Mouse (Mus musculus) gastrocnemius, adult 2 months (tissue): Measurements from ENCODE around the gene Tmsb4x. TPM values are rescaled to one million over a fixed set of nuclear protein-coding genes. Genes with fewer than 3 reads are reported as not detected.
A peak's percentile ranks its signal among the peaks of the same experiment; 100 is the strongest.

ENCODE experiments used
- DNase-seq: peaks from one replicate; pipeline ENCODE4 v3.0.0; 2022
- H3K27ac ChIP-seq: fragments of 200-600 bp; 2 replicates; pipeline ENCODE4 v1.8.1; 2022; ENCODE audit warnings: mild to moderate bottlenecking
- H3K4me3 ChIP-seq: fragments of 200-600 bp; 2 replicates; pipeline ENCODE4 v1.8.1; 2022; ENCODE audit warnings: mild to moderate bottlenecking, moderate library complexity
- CTCF ChIP-seq: fragments of 200-600 bp; IDR thresholded peaks from 2 replicates; pipeline ENCODE4 v1.8.1; 2022; ENCODE audit warnings: antibody characterized with exemption, mild to moderate bottlenecking, moderate library complexity
- intact Hi-C: fragments of 180-260 bp; cut with DNase I; formaldehyde crosslinking; loops from one replicate; pipeline ENCODE4 v1.15.1; 2025
- total RNA-seq, 2 experiments: library from RNA; stranded (reverse); gene quantifications; 2 replicates each; pipeline ENCODE4 v1.2.3; 2021

Tmsb4x gene
- total RNA-seq, 2 experiments from 2014 or later, result 120 to 207 TPM

DNA sequence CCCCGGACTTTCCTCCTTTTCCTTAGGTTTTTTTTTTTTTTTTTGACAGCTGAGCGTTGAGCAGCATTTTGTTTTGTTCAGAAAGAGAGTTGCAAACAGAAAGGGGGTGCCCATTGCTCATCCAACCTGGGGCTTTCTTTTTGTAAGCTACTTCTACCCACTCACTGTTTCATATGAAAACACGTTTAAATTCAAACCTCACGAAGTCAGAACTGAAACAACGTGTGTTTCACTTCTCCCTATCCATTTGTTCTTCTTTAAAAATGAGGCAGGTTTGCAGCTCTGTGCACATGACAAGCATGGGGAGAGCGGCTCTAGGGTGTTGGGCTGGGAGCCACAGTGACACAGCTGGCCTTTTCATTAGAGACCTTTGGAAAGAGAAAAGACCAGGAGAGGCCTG is 33.8 kb downstream of the Tmsb4x start:
- H3K4me3 ChIP-seq, result no peak overlapping the region
- no peak for TF ChIP-seq CTCF
- peak overlapping the region; percentile 67 for H3K27ac ChIP-seq
- intact Hi-C loops, result no loop called here
- DNase-seq, result peak; percentile 50

GRCm38 (mm10) chrX:167174311-167174710 is 34.8 kb downstream of the Tmsb4x start:
- no peak for DNase-seq
- H3K4me3 ChIP-seq, result no peak overlapping the region
- TF ChIP-seq CTCF, result no peak
- peak overlapping the region; percentile 67; the same call in 1 of the 2 replicates for H3K27ac ChIP-seq
- intact Hi-C loops, result no loop called here

DNA sequence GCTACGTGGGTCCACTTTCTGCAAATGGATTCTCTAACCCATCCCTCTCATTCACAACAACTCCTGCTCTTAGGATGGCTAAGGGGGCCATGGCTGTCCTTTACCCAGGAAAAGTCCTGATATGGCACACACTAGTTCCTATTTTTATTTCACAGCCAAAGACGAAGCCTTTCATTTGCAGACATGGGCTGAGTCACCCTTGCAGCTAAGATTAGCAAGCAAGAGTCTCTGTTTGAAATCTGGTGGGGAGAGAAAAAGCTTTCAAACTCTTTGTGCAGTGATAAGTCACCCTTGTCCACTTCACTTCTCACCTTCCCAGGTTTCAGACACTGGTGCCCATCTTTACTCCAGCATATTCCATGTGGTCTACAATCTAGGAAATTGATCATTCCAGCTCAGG is 36.9 kb downstream of the Tmsb4x start:
- Histone ChIP-seq H3K27ac (peak overlapping the region; percentile 21; the same call in 1 of the 2 replicates), H3K4me3 (no peak overlapping the region)
- DNase-seq, result no peak
- TF ChIP-seq CTCF, result no peak
- intact Hi-C loops, result no loop called here

- intact Hi-C loops, result no loop called here
Observed at GRCm38 (mm10) chrX:167171281-167171680, 37.8 kb downstream of the Tmsb4x start.

GRCm38 (mm10) chrX:167167282-167167681 is 41.8 kb downstream of the Tmsb4x start:
- no peak for TF ChIP-seq CTCF
- intact Hi-C loops, result no loop called here
- peak overlapping the region; percentile 71 for H3K27ac ChIP-seq
- no peak for DNase-seq
- no peak overlapping the region for H3K4me3 ChIP-seq

More at GRCm38 (mm10) chrX:167171281-167171680, 37.8 kb downstream of the Tmsb4x start:
- Histone ChIP-seq H3K4me3 (no peak overlapping the region), H3K27ac (no peak overlapping the region)
- TF ChIP-seq CTCF, result no peak
- no peak for DNase-seq

- no peak for DNase-seq
- intact Hi-C loops, result no loop called here
- H3K4me3 ChIP-seq, result no peak overlapping the region
- no peak for TF ChIP-seq CTCF
- peak overlapping the region; percentile 71; the same call in 1 of the 2 replicates for H3K27ac ChIP-seq
Observed at GRCm38 (mm10) chrX:167166051-167166450, 43.1 kb downstream of the Tmsb4x start.

- no peak for TF ChIP-seq CTCF
- no peak overlapping the region for H3K4me3 ChIP-seq
- no peak for DNase-seq
- H3K27ac ChIP-seq, result peak overlapping the region; percentile 28; the same call in 1 of the 2 replicates
- intact Hi-C loops, result loop anchor here (10.0 kb wide), 1 partner anchor 47 kb away; the partner anchor contains the start of gene Tmsb4x
Observed at GRCm38 (mm10) chrX:167157691-167158090, 51.4 kb downstream of the Tmsb4x start.

Other genes with a start within 250 kb of the Tmsb4x start
- under 1 TPM; 0.36 to 0.73 TPM for gene Tlr8, start 55.0 kb upstream of the Tmsb4x start, total RNA-seq
- gene Tlr7, start 121.2 kb upstream of the Tmsb4x start, total RNA-seq, result under 1 TPM; 0.43 to 0.70 TPM
- 1 to 10 TPM; 1.3 to 2.5 TPM for gene Prps2, start 173.4 kb upstream of the Tmsb4x start, total RNA-seq